Mouse (Mus musculus) hematopoietic stem cell, adult 5-6 weeks (primary cell): Measurements from ENCODE around the gene Zfp534. TPM values are rescaled to one million over a fixed set of nuclear protein-coding genes. Genes with fewer than 3 reads are reported as not detected.
"Not testable (repeated sequence)": the region's sequence is repeated elsewhere in the genome, so short reads cannot be mapped to it uniquely, and the experiment has no call there.

Experiments
- ATAC-seq, 2 experiments: fragments of 125-278 bp in 1 of 2; replicated peaks in 1 of 2; 2 replicates each; pipeline ENCODE4 v1.8.0; 2016 to 2017; ENCODE audit warnings: inconsistent platforms in 2 of 2, mild to moderate bottlenecking in 2 of 2, moderate number of reproducible peaks in 2 of 2, low read depth in 1 of 2, moderate TSS enrichment in 1 of 2; ENCODE audit not compliant: low FRiP score in 2 of 2, poor library complexity in 2 of 2, severe bottlenecking in 2 of 2, insufficient read depth in 1 of 2, low TSS enrichment in 1 of 2
- total RNA-seq: library from RNA; stranded (forward); fragments of 172-1452, 232-1000 nt; gene quantifications from 2 replicates; pipeline ENCODE4 v1.2.3, GENCODE M21; 2017

The Zfp534 gene
- 0.69 and 1.0 TPM in 2 replicates for total RNA-seq

GRCm38 (mm10) chr4:147702453-147702852, at the start of gene Zfp534:
Gene Zfp534, minus strand, starts transcription at chr4:147702553.
- ATAC-seq: not testable (repeated sequence)

GRCm38 (mm10) chr4:147746255-147746654, 43.9 kb upstream of the Zfp534 start:
- not testable (repeated sequence) for ATAC-seq

GRCm38 (mm10) chr4:147738636-147739369, 36.5 kb upstream of the Zfp534 start:
- ATAC-seq: 0 out of 4 replicates have a peak, but pooled peaks of 1 of the 2 experiments have one; percentile 42

- not testable (repeated sequence) for ATAC-seq
These were observed 47.1 kb downstream of the Zfp534 start for GRCm38 (mm10) chr4:147655245-147655644.

GRCm38 (mm10) chr4:147647407-147647806, 54.9 kb downstream of the Zfp534 start:
- not testable (repeated sequence) for ATAC-seq

GRCm38 (mm10) chr4:147642413-147642812, 59.9 kb downstream of the Zfp534 start, which contains the start of gene Zfp979:
Gene Zfp979, minus strand, starts transcription at chr4:147642513.
- not testable (repeated sequence) for ATAC-seq

GRCm38 (mm10) chr4:147641932-147642331, 60.4 kb downstream of the Zfp534 start:
- ATAC-seq: not testable (repeated sequence)

- peak; percentile 56 to 69; a peak in 2 of 4 replicates for ATAC-seq
These were observed 68.5 kb downstream of the Zfp534 start for GRCm38 (mm10) chr4:147633818-147634262.

Other genes with a start within 250 kb of the Zfp534 start
- gene Zfp982, start 210.1 kb downstream of the Zfp534 start, total RNA-seq: 26.9 and 32.5 TPM in 2 replicates
- gene Gm16503, start 162.3 kb downstream of the Zfp534 start, total RNA-seq: 2.8 and 4.3 TPM in 2 replicates
- gene Zfp985, start 149.3 kb downstream of the Zfp534 start, total RNA-seq: 0.60 and 1.1 TPM in 2 replicates
- 7.6 and 13.1 TPM in 2 replicates for gene Zfp979, start 60.0 kb downstream of the Zfp534 start, total RNA-seq
- 42.7 and 60.9 TPM in 2 replicates for gene Zfp984, start 107.2 kb upstream of the Zfp534 start, total RNA-seq
- gene Zfp933, start 145.8 kb upstream of the Zfp534 start, total RNA-seq: 12.8 and 16.1 TPM in 2 replicates
- 29.5 and 39.4 TPM in 2 replicates for gene Miip, start 166.3 kb upstream of the Zfp534 start, total RNA-seq
- 18.2 and 19.9 TPM in 2 replicates for gene Fv1, start 166.4 kb upstream of the Zfp534 start, total RNA-seq
- 27.5 and 29.5 TPM in 2 replicates for gene Mfn2, start 202.2 kb upstream of the Zfp534 start, total RNA-seq
- gene Plod1, start 234.2 kb upstream of the Zfp534 start, total RNA-seq: 10.5 and 11.4 TPM in 2 replicates
- 25.0 and 31.0 TPM in 2 replicates for gene 2510039O18Rik, start 238.3 kb upstream of the Zfp534 start, total RNA-seq